Mouse (Mus musculus) heart, adult 2 months (tissue): ENCODE measurements at regions not wholly inside any gene's neighbourhood (a gene's known extent, or its start where the extent isn't known, plus 50 kb on each side); places are given as distances from the start of the nearest gene placed in this dataset.

Source experiments
- EP300 ChIP-seq: fragments of 200-500 bp; IDR thresholded peaks from 2 replicates; pipeline ENCODE4 v1.6.1; 2011; ENCODE audit warnings: low read depth, low read length, control low read depth; ENCODE audit not compliant: insufficient read depth
- POLR2A ChIP-seq: fragments of 200-500 bp; IDR thresholded peaks from 2 replicates; pipeline ENCODE4 v1.6.1; 2011; ENCODE audit warnings: mild to moderate bottlenecking, low read depth, low read length, control low read depth; ENCODE audit not compliant: insufficient read depth

DNA sequence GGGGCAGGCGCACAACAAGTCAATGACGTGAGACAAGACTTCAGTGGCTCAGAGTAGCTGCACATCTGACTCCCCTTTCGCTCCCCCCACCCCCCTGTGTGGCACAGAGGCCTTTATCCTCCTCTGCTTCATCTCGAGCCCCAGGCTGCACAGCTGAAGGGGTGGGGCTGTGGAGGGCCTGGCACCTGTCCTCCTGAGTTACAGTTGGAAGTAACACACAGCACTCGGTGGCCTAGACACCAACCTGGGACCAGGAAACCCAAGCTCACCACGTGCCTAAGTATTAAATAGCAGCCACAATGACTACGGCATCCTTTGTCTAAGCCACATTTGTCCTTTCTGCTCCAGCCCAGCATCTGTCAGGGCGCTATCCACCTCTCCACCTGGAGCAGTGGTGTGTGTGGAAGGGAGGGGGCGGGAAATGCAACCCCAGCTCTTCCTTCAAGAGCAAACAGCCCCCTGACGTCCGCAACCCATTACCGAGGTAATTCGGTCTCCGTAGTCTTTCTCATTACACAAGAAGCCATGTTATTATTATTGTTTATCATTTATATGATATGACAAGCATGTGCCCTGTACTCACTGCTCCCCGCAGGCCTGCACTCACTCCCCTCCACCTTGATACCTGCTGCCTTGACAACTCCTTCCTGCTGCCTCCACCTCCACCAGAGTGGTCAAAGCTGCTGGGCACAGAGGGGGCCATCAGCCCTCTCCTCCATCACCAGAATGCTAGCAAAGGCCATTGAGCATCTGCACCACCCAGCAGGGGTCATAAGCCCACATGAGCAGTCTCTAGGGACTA, 73.7 kb upstream of the Igsf21 start:
- TF ChIP-seq EP300 (no peak), POLR2A (no peak)
